Mouse (Mus musculus) embryonic stem cell, embryonic (primary cell): ENCODE results near the gene Ormdl2.

ENCODE experiments used
- CTCF ChIA-PET, 4 experiments: fragments of 300-600 bp in 2 of 4; fragments of 350-600 bp in 2 of 4; sonication (Branson Sonifier 250); formaldehyde crosslinking; loops; one replicate each; lab custom pipeline; 2022; ENCODE audit warnings: inconsistent platforms in 2 of 4; lab: Charles Lee
- POLR2A ChIA-PET, 4 experiments: fragments of 300-600 bp in 2 of 4; fragments of 350-600 bp in 2 of 4; sonication (Branson Sonifier 250); formaldehyde crosslinking; loops; one replicate each; lab custom pipeline; 2022; ENCODE audit warnings: antibody characterized with exemption in 4 of 4, inconsistent platforms in 1 of 4; lab: Charles Lee

The Ormdl2 gene

GRCm38 (mm10) chr10:128821358-128822056 is at the start of gene Ormdl2:
Ormdl2 (minus strand) TSS chr10:128821645.
- ChIA-PET CTCF (interaction anchor here in 1 of 4 experiments (1.3 to 1.7 kb wide), 5 partner anchors 11 to 92 kb away, joined by 3 to 5 read pairs (median 4); no protein-coding TSS in a partner anchor), POLR2A (interaction anchor here (0.6 to 4.3 kb wide), 54 partner anchors 7 to 518 kb away, joined by 3 to 41 read pairs (median 4); partner anchors contain the start of genes Dnajc14 (in 2 of the 4), Pym1 (in 2 of the 4), Rab5b (in 2 of the 4) and Tmem198b (in 2 of the 4))

DNA sequence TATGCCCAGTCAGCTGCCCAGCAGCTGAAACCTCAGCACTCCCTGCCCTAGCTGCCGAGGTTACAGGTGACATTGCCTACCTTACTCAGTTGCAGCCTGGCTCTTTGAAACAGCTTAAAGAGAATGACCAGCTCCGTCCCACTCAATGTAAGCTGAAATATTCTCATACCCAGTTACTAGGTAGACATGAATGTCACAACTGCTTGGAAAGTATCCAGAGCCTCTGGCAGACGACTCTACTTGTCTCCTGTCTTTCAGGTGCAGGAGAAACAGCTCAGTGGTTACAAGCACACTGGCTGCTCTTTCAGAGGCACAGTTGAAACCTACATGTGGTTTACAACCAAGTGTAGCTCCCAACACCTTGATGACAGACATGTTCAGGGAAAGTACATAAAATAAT is 48.9 kb upstream of the Ormdl2 start:
- POLR2A ChIA-PET = interaction anchor here in 3 of 4 experiments (0.8 to 2.9 kb wide), 7 partner anchors 8 to 49 kb away, joined by 3 to 12 read pairs (median 6); partner anchors contain the start of gene Ormdl2 (in 1 of the 3)
- CTCF ChIA-PET = interaction anchor here in 1 of 4 experiments (0.9 kb wide), 1 partner anchor 43 kb away, joined by 3 read pairs; no protein-coding TSS in a partner anchor

DNA sequence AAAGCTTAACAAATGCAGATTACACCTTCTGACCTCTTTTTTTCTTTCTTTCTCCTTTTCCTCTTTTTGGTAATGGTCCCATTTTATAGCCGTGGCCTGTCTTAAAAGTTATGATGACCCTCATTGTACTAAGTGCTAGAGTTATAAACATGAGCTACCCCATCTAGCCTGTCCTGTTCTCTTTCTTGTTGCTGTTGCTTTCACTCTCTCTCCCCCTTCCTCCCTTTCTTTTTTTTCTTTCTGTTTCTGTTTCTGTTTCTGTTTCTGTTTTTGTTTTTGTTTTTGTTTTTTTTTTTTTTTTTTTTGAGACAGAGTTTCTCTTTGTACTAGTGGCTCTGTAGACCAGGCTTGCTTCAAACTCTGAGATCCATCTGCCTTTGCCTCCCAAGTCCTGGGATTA is 45.1 kb upstream of the Ormdl2 start:
- ChIA-PET POLR2A (interaction anchor here (0.6 to 5.4 kb wide), 9 partner anchors 7 to 655 kb away, joined by 3 to 30 read pairs (median 4); partner anchors contain the start of genes Pan2 (in 1 of the 4) and Pym1 (in 1 of the 4)), CTCF (interaction anchor here in 1 of 4 experiments (0.9 kb wide), 1 partner anchor 12 kb away, joined by 4 read pairs; no protein-coding TSS in a partner anchor)

DNA sequence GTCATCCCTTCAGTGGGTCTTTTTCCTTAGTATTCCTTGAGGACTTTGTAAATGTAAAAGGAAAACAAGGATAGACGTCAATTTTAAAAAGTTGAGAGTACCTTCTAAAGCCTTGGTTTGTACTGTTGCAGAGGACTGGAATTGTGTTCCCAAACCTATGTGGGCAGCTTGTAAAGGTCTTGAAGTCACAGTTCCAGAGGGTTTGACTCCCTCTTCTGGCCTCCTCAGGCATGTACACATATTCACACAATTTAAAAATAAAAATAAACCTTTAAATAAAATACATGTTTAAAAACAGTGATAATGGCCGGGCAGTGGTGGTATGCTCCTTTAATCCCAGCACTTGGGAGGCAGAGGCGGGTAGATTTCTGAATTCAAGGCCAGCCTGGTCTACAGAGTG is 44.6 kb upstream of the Ormdl2 start:
- ChIA-PET POLR2A (interaction anchor here (0.6 to 5.4 kb wide), 11 partner anchors 8 to 654 kb away, joined by 3 to 30 read pairs (median 4); partner anchors contain the start of genes Gdf11 (in 1 of the 4), Pan2 (in 1 of the 4) and Pym1 (in 1 of the 4)), CTCF (interaction anchor here (0.6 to 0.9 kb wide), 4 partner anchors 8 to 61 kb away, joined by 3 to 7 read pairs (median 4); partner anchors contain the start of genes Cd63 (in 1 of the 4) and Tmem198b (in 1 of the 4))

- POLR2A ChIA-PET = interaction anchor here in 2 of 4 experiments (0.7 to 5.4 kb wide), 9 partner anchors 10 to 124 kb away, joined by 4 to 30 read pairs (median 6); partner anchors contain the start of gene Ormdl2 (in 1 of the 2)
- CTCF ChIA-PET = no interaction called here
These were observed 39.7 kb upstream of the Ormdl2 start for GRCm38 (mm10) chr10:128861176-128861575.

DNA sequence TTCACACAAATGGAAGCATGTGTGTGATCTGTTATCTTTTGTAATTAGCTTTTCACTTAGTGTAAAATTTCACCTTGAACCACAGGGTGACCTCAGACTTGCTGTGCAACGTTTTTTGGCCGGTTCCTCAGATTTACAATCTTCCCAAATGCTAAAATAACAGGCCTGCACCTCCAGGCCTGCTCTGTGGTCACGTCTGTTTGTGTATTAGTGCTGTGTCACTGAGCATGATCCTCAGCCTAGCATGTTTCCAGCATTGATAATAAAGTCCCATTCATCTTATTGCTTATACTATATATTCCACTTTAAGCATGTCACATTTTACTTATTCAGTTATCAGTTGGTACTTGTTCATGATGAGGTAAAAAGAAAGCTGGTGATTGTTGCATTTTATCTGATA is 28.9 kb upstream of the Ormdl2 start:
- POLR2A ChIA-PET = interaction anchor here in 2 of 4 experiments (0.5 to 2.4 kb wide), 9 partner anchors 8 to 138 kb away, joined by 3 to 8 read pairs (median 3); partner anchors contain the start of gene Cd63 (in 1 of the 2)
- CTCF ChIA-PET = interaction anchor here in 1 of 4 experiments (0.9 kb wide), 1 partner anchor 42 kb away, joined by 3 read pairs; no protein-coding TSS in a partner anchor

DNA sequence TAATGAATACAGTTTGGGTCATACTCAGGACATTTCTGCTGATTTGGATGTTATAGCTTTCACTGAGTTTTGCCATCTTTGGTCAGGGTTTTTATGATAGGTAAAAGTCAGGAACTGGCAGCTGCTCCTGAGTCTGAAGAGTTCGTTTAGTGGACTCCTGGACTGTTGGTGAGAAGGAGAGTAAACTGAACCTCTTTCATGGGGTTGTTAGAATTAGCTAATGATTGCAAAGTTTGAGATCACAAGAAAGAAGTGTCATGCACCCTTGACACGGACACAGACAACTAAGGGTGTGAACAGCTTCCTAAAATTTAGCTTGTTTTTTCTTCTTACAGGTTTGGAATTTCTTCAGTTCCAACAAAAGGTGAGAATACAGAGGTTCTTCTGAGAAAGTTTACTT is 27.0 kb upstream of the Ormdl2 start:
- ChIA-PET CTCF (interaction anchor here in 2 of 4 experiments (1.3 to 1.8 kb wide), 2 partner anchors 65 to 75 kb away, joined by 4 read pairs; no protein-coding TSS in a partner anchor), POLR2A (interaction anchor here in 3 of 4 experiments (0.7 to 1.9 kb wide), 11 partner anchors 9 to 43 kb away, joined by 3 to 6 read pairs (median 4); partner anchors contain the start of gene Ormdl2 (in 1 of the 3))

DNA sequence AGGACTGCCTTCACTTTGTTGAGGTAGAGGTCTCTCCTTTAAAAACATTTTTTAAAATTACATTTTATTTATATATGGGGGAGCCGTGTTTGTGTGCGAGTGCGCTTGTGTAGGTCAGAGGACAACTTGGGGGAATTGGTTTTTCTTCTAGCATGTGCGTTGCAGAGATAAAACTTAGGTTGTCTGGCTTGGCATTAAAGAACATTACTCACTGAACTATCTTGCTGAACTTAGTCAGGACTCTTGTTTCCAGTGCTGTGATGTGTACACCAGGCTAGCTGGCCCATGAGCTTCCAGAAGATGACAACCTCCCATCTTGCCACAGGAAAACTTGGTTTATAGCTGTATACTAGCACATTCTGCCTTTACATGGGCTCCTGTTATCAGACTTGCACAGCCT is 25.2 kb upstream of the Ormdl2 start:
- ChIA-PET POLR2A (interaction anchor here in 3 of 4 experiments (0.5 to 1.6 kb wide), 5 partner anchors 10 to 281 kb away, joined by 3 to 5 read pairs (median 3); partner anchors contain the start of gene Pa2g4 (in 1 of the 3)), CTCF (no interaction called here)

- ChIA-PET CTCF (interaction anchor here (0.6 to 1.7 kb wide), 10 partner anchors 9 to 252 kb away, joined by 3 to 7 read pairs (median 4); partner anchors contain the start of gene Cd63 (in 1 of the 4)), POLR2A (interaction anchor here in 2 of 4 experiments (0.6 to 1.5 kb wide), 3 partner anchors 10 to 200 kb away, joined by 3 to 4 read pairs (median 4); no protein-coding TSS in a partner anchor)
These were observed 24.1 kb upstream of the Ormdl2 start for GRCm38 (mm10) chr10:128845516-128845915.

GRCm38 (mm10) chr10:128843260-128843659 is 21.8 kb upstream of the Ormdl2 start:
- ChIA-PET CTCF (interaction anchor here in 1 of 4 experiments (0.7 to 1.4 kb wide), 2 partner anchors 15 to 884 kb away, joined by 3 to 5 read pairs; no protein-coding TSS in a partner anchor), POLR2A (interaction anchor here in 2 of 4 experiments (0.9 to 2.0 kb wide), 9 partner anchors 10 to 131 kb away, joined by 3 to 10 read pairs (median 3); partner anchors contain the start of genes Cd63 (in 1 of the 2), Dgka (in 1 of the 2) and Rdh5 (in 1 of the 2))

DNA sequence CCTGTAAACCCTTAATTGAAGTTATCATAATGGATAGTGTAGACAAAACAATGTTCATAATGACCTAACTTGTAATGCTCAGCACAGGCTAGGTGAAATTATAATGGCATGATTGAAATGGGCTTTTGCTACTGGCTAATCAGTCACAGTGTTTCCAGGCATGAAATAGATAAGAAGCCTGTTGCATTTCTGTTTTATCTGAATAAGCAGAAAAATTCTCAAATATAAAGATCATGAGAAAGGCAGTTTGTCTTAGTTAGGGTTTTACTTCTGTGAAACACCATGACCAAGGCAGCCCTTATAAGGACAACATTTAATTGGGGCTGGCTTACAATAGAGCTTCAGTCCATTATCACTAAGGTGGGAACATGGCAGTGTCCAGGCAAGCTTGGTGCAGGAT is 19.2 kb upstream of the Ormdl2 start:
- CTCF ChIA-PET = interaction anchor here in 1 of 4 experiments (0.7 kb wide), 1 partner anchor 41 kb away, joined by 5 read pairs; no protein-coding TSS in a partner anchor

DNA sequence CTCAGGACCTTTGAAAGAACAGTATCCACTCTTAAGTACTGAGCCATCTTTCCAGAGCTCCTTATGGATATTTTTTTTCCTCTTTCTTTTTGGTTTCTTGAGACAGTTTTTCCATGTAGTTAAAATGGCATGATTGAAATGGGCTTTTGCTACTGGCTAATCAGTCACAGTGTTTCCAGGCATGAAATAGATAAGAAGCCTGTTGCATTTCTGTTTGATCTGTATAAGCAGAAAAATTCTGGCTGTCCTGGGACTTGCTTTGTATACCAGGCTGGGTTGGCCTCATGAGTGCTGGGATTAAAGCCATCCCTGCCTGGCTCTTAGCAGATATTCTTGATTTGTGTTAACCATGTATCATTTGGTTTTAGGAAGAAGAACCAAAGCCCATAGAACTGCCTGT is 18.0 kb upstream of the Ormdl2 start:
- POLR2A ChIA-PET = interaction anchor here in 3 of 4 experiments (0.7 to 1.3 kb wide), 5 partner anchors 9 to 89 kb away, joined by 3 read pairs; partner anchors contain the start of gene Ormdl2 (in 2 of the 3)
- CTCF ChIA-PET = interaction anchor here in 1 of 4 experiments (0.7 to 1.2 kb wide), 2 partner anchors 65 to 74 kb away, joined by 3 read pairs; no protein-coding TSS in a partner anchor

More for the DNA sequence above, 19.2 kb upstream of the Ormdl2 start:
- POLR2A ChIA-PET = interaction anchor here in 1 of 4 experiments (0.5 kb wide), 1 partner anchor 25 kb away, joined by 3 read pairs; no protein-coding TSS in a partner anchor

- CTCF ChIA-PET = no interaction called here
- POLR2A ChIA-PET = interaction anchor here in 2 of 4 experiments (0.7 to 1.6 kb wide), 5 partner anchors 9 to 45 kb away, joined by 3 to 5 read pairs (median 5); partner anchors contain the start of gene Ormdl2 (in 1 of the 2)
These were observed 16.0 kb upstream of the Ormdl2 start for GRCm38 (mm10) chr10:128837400-128837799.

DNA sequence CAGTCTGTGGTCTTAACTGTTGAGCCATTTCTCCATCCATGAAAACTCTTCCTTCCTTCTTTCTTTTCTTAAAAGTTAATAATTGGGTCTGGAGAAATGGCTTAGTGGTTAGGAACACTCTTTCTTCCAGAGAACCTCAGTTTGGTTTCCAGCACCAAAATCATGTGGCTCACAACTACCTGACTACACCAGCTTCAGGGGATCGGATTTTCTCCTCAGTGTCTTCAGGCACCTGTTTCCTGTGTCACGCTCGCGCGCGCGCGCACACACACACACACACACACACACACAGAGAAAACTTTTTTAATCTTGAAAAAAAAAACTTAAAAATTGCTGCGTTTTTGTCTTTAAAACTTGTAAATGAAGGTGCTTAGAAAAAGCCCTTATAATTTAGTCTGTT is 2.4 kb upstream of the Ormdl2 start:
- CTCF ChIA-PET = interaction anchor here in 2 of 4 experiments (0.6 to 0.9 kb wide), 3 partner anchors 19 to 276 kb away, joined by 3 to 5 read pairs (median 3); partner anchors contain the start of gene Zc3h10 (in 1 of the 2)

DNA sequence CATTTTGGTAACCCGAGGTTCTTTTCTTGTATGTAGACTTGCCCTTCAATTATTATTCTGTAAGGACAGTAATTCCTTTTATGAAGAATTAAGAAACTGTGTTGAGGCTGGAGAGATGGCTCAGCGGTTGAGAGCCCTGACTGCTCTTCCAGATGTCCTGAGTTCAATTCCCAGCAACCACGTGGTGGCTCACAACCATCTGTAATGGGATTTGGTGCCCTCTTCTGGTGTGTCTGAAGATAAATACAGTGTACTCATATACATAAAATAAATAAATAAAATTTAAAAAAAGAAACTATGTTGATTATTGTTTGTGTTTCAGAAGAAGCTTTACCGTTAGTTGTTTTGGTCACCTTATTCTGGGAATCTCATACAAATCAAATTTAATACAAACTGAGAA is 1.6 kb upstream of the Ormdl2 start:
- CTCF ChIA-PET = interaction anchor here in 2 of 4 experiments (0.6 to 0.9 kb wide), 2 partner anchors 18 to 49 kb away, joined by 3 to 5 read pairs; no protein-coding TSS in a partner anchor
- POLR2A ChIA-PET = interaction anchor here in 3 of 4 experiments (0.7 to 4.3 kb wide), 19 partner anchors 9 to 112 kb away, joined by 3 to 41 read pairs (median 4); partner anchors contain the start of genes Tmem198b (in 2 of the 3) and Dnajc14 (in 1 of the 3)

More for the DNA sequence above, 2.4 kb upstream of the Ormdl2 start:
- POLR2A ChIA-PET = interaction anchor here in 2 of 4 experiments (0.6 to 4.3 kb wide), 14 partner anchors 8 to 276 kb away, joined by 3 to 41 read pairs (median 4); partner anchors contain the start of genes Tmem198b (in 1 of the 2) and Zc3h10 (in 1 of the 2)

DNA sequence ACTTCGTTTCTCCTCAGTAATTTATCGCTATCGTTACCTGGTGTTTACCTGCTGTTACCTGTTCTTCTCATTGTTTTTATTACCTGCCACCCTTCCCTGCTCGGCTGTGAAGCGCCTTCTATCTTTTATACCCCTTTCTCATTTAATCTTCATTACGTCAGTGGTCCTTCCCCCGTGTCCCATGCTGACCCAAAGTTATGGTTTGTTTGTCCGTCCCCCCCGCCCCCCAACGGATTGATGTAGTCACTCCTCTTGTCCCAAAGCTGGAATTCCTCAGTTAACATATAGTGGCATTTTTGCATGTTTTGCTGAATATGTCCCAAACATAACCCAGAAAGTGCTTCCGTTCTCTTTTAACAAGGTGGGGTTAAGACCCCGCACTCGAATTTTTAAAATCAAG is 690 bp upstream of the Ormdl2 start:
- ChIA-PET CTCF (interaction anchor here in 2 of 4 experiments (0.6 to 1.7 kb wide), 4 partner anchors 15 to 200 kb away, joined by 3 to 5 read pairs (median 4); no protein-coding TSS in a partner anchor), POLR2A (interaction anchor here (0.6 to 4.3 kb wide), 39 partner anchors 8 to 519 kb away, joined by 3 to 41 read pairs (median 4); partner anchors contain the start of genes Rab5b (in 2 of the 4), Tmem198b (in 2 of the 4), Dnajc14 (in 1 of the 4) and Esyt1 (in 1 of the 4))
